In genomic region chr5:76957954-76958353, GRCm38 (mm10) we compare ENCODE assay signal across 13 mouse cellular contexts. TPM values are rescaled to one million over a fixed set of nuclear protein-coding genes. Genes with fewer than 3 reads are reported as not detected.
DNase-seq lines count a peak whose midpoint lies in the region; ATAC-seq and TF ChIP-seq lines count a peak whose summit lies in the region.
"Had no signal": no experiment of that assay in that cellular context is flagged by ENCODE, and none has a peak within 500 bp of the region (broad histone marks: within the 10 kb centered on the region; RNA-seq: fewer than 3 reads in every experiment).

No protein-coding gene starts in this region.

- H3K79me2 ChIP-seq in MEL (ENCODE audit: control insufficient read depth, insufficient read depth, low read length, poor library complexity), result peaks cover 17% of the 10 kb centered on the region

- peak; percentile 71 for ATAC-seq in CD4-positive, CD25-positive, alpha-beta regulatory T cell, adult 4 months
- ATAC-seq in megakaryocyte progenitor cell, adult 5-6 weeks (replicated peaks; ENCODE audit: poor library complexity), result peak; percentile 77
- ATAC-seq: liver, embryonic 12.5 days had no signal

- peak; percentile 62 for TF ChIP-seq CTCF in layer of hippocampus, adult 2 months (conservative IDR thresholded peaks at IDR 0.05)
- peak in 2 of 3 experiments; percentile 10 to 40; a peak in 2 of 6 replicates for TF ChIP-seq CTCF in MEL (IDR thresholded peaks at IDR 0.05 in 2 of 3, conservative IDR thresholded peaks at IDR 0.05 in 1 of 3; ENCODE audit: control insufficient read depth in 1 of 3, insufficient read depth in 1 of 3, low read depth in 2 of 3, low read length in 3 of 3, poor library complexity in 1 of 3, severe bottlenecking in 1 of 3)

- H3K36me3 ChIP-seq in MEL (ENCODE audit: control insufficient read depth in 1 of 2, insufficient read depth in 2 of 2, low read length in 2 of 2), result peaks cover 30% of the 10 kb centered on the region in 2 experiments

- no peak overlapping the region for H3K27ac ChIP-seq in layer of hippocampus, adult 2 months
- no peak overlapping the region for H3K27ac ChIP-seq in MEL (ENCODE audit: control insufficient read depth, low read depth, low read length)
- H3K27ac ChIP-seq: embryonic facial prominence, embryonic 13.5 days; liver, embryonic 12.5 days had no signal

- DNase-seq in layer of hippocampus, adult 2 months (ENCODE audit: low spot score in 2 of 2), result no peak
- no peak for DNase-seq in layer of hippocampus, postnatal 14 days (ENCODE audit: low spot score in 2 of 2)
- peak; percentile 60 for DNase-seq in MEL (ENCODE audit: low read depth, low spot score)
- DNase-seq in adipocyte (ENCODE audit: low spot score), result no peak
- no peak for DNase-seq in T-cell, adult 2 months (ENCODE audit: low spot score)

- TF ChIP-seq EP300 in MEL (IDR thresholded peaks at IDR 0.05; ENCODE audit: low read depth in 1 of 2, low read length in 2 of 2), result no peak

- no peak overlapping the region for H3K9ac ChIP-seq in MEL (ENCODE audit: control insufficient read depth, low read depth, low read length, poor library complexity, severe bottlenecking)
- H3K9ac ChIP-seq: embryonic facial prominence, embryonic 13.5 days; liver, embryonic 12.5 days had no signal

- no peak for TF ChIP-seq RAD21 in MEL (IDR thresholded peaks at IDR 0.05; ENCODE audit: low read depth, low read length)

- TF ChIP-seq POLR2A in MEL (IDR thresholded peaks at IDR 0.05; ENCODE audit: control insufficient read depth in 1 of 2, insufficient read depth in 1 of 2, low read depth in 1 of 2, low read length in 2 of 2, poor library complexity in 1 of 2), result no peak

- no peaks in the 10 kb centered on the region for H3K9me3 ChIP-seq in MEL (replicated peaks; ENCODE audit: insufficient read depth, low read length)
- H3K9me3 ChIP-seq: embryonic facial prominence, embryonic 13.5 days; liver, embryonic 12.5 days had no signal

- H3K27me3 ChIP-seq in MEL (ENCODE audit: control insufficient read depth in 1 of 2, insufficient read depth in 2 of 2, low read length in 2 of 2), result no peaks in the 10 kb centered on the region
- H3K27me3 ChIP-seq: embryonic facial prominence, embryonic 13.5 days; liver, embryonic 12.5 days had no signal

- no peak overlapping the region for H3K4me3 ChIP-seq in layer of hippocampus, adult 2 months
- H3K4me3 ChIP-seq in MEL (ENCODE audit: control insufficient read depth in 1 of 2, insufficient read depth in 1 of 2, low read depth in 2 of 2, low read length in 2 of 2), result no peak overlapping the region
- H3K4me3 ChIP-seq: embryonic facial prominence, embryonic 13.5 days; liver, embryonic 12.5 days had no signal

- peaks cover 11 to 16% of the 10 kb centered on the region in 2 experiments for H3K4me1 ChIP-seq in MEL (ENCODE audit: control insufficient read depth in 1 of 2, insufficient read depth in 2 of 2, low read length in 2 of 2)

TF ChIP-seq in MEL, 35 proteins besides CTCF, POLR2A, EP300 and RAD21:
- TF ChIP-seq MAX (IDR thresholded peaks at IDR 0.05; ENCODE audit: low read length) (no peak), SMC3 (IDR thresholded peaks at IDR 0.05; ENCODE audit: low read depth, low read length) (no peak), BHLHE40 (IDR thresholded peaks at IDR 0.05; ENCODE audit: borderline replicate concordance, low read depth, low read length) (no peak), MXI1 (IDR thresholded peaks at IDR 0.05; ENCODE audit: low read depth, low read length) (no peak)

RNA-seq across cellular contexts. Expression of gene Ppat, which starts 6.6 kb away (rescaled TPM):
- 10 to 100 TPM; 15.7 to 17.8 TPM for total RNA-seq in layer of hippocampus, adult 2 months (2021)
- 10 to 100 TPM; 13.8 to 14.5 TPM for total RNA-seq in layer of hippocampus, postnatal 14 days (2021)
- 10 to 100 TPM; 30.8 to 35.9 TPM for polyA plus RNA-seq in CD4-positive, CD25-positive, alpha-beta regulatory T cell, adult 4 months (2017; shearing (Covaris generic))
- total RNA-seq in MEL (2012; rRNA removed), result 153 and 180 TPM in 2 replicates
- 100 to 1,000 TPM; 103 to 110 TPM for polyA plus RNA-seq in MEL (2012; ENCODE audit: insufficient read depth in 1 of 2, insufficient read length in 2 of 2, low read depth in 1 of 2, low replicate concordance in 2 of 2, missing spikeins in 1 of 2)
- 47.7 and 62.1 TPM in 2 replicates for total RNA-seq in megakaryocyte progenitor cell, adult 5-6 weeks (2015)
- 71.2 and 80.3 TPM in 2 replicates for total RNA-seq in megakaryocyte progenitor cell, adult 5-6 weeks (2017)

RNA-seq across cellular contexts. Expression of gene Paics, which starts 6.8 kb away (rescaled TPM):
- 10 to 100 TPM; 90.4 to 92.5 TPM for total RNA-seq in layer of hippocampus, adult 2 months (2021)
- total RNA-seq in layer of hippocampus, postnatal 14 days (2021), result 10 to 100 TPM; 87.7 to 95.4 TPM
- polyA plus RNA-seq in CD4-positive, CD25-positive, alpha-beta regulatory T cell, adult 4 months (2017; shearing (Covaris generic)), result 100 to 1,000 TPM; 181 to 184 TPM
- 434 TPM in 2 replicates for total RNA-seq in MEL (2012; rRNA removed)
- 100 to 1,000 TPM; 222 to 266 TPM for polyA plus RNA-seq in MEL (2012; ENCODE audit: insufficient read depth in 1 of 2, insufficient read length in 2 of 2, low read depth in 1 of 2, low replicate concordance in 2 of 2, missing spikeins in 1 of 2)
- 393 and 397 TPM in 2 replicates for total RNA-seq in megakaryocyte progenitor cell, adult 5-6 weeks (2015)
- total RNA-seq in megakaryocyte progenitor cell, adult 5-6 weeks (2017), result 381 and 407 TPM in 2 replicates

RNA-seq across cellular contexts. Expression of gene Srp72, which starts 16.5 kb away (rescaled TPM):
- 100 to 1,000 TPM; 104 to 111 TPM for total RNA-seq in layer of hippocampus, adult 2 months (2021)
- total RNA-seq in layer of hippocampus, postnatal 14 days (2021), result 100 to 1,000 TPM; 121 to 128 TPM
- polyA plus RNA-seq in CD4-positive, CD25-positive, alpha-beta regulatory T cell, adult 4 months (2017; shearing (Covaris generic)), result 100 to 1,000 TPM; 134 to 144 TPM
- total RNA-seq in MEL (2012; rRNA removed), result 76.7 and 87.1 TPM in 2 replicates
- polyA plus RNA-seq in MEL (2012; ENCODE audit: insufficient read depth in 1 of 2, insufficient read length in 2 of 2, low read depth in 1 of 2, low replicate concordance in 2 of 2, missing spikeins in 1 of 2), result 100 to 1,000 TPM; 140 to 231 TPM
- total RNA-seq in megakaryocyte progenitor cell, adult 5-6 weeks (2015), result 143 and 160 TPM in 2 replicates
- total RNA-seq in megakaryocyte progenitor cell, adult 5-6 weeks (2017), result 142 and 151 TPM in 2 replicates

RNA-seq across cellular contexts. Expression of gene Arl9, which starts 45.9 kb away (rescaled TPM):
- 1 to 10 TPM in 1 of 2 experiments, not detected in 1; 1.0 TPM for total RNA-seq in layer of hippocampus, adult 2 months (2021)
- total RNA-seq in layer of hippocampus, postnatal 14 days (2021), result not detected
- polyA plus RNA-seq in CD4-positive, CD25-positive, alpha-beta regulatory T cell, adult 4 months (2017; shearing (Covaris generic)), result not detected
- 0.85 and 1.7 TPM in 2 replicates for total RNA-seq in MEL (2012; rRNA removed)
- polyA plus RNA-seq in MEL (2012; ENCODE audit: insufficient read depth in 1 of 2, insufficient read length in 2 of 2, low read depth in 1 of 2, low replicate concordance in 2 of 2, missing spikeins in 1 of 2), result 1 to 10 TPM in 1 of 2 experiments, not detected in 1; 1.6 TPM
- 1.3 and 1.9 TPM in 2 replicates for total RNA-seq in megakaryocyte progenitor cell, adult 5-6 weeks (2015)
- not detected in 2 replicates for total RNA-seq in megakaryocyte progenitor cell, adult 5-6 weeks (2017)
- total RNA-seq: layer of hippocampus, postnatal 10 days had no signal
- polyA plus RNA-seq: embryonic facial prominence, embryonic 13.5 days; frontal cortex, adult 2 months; heart, embryonic 14.5 days; liver, embryonic 12.5 days; neural tube, embryonic 14.5 days had no signal

RNA-seq across cellular contexts. Expression of gene Aasdh, which starts 52.6 kb away (rescaled TPM):
- total RNA-seq in layer of hippocampus, adult 2 months (2021), result 10 to 100 TPM; 27.9 to 28.9 TPM
- total RNA-seq in layer of hippocampus, postnatal 14 days (2021), result 10 to 100 TPM; 20.3 to 25.9 TPM
- 10 to 100 TPM; 17.2 to 24.9 TPM for polyA plus RNA-seq in CD4-positive, CD25-positive, alpha-beta regulatory T cell, adult 4 months (2017; shearing (Covaris generic))
- total RNA-seq in MEL (2012; rRNA removed), result 23.4 and 26.5 TPM in 2 replicates
- 10 to 100 TPM in 1 of 2 experiments, not detected in 1; 20.7 TPM for polyA plus RNA-seq in MEL (2012; ENCODE audit: insufficient read depth in 1 of 2, insufficient read length in 2 of 2, low read depth in 1 of 2, low replicate concordance in 2 of 2, missing spikeins in 1 of 2)
- 17.9 and 20.1 TPM in 2 replicates for total RNA-seq in megakaryocyte progenitor cell, adult 5-6 weeks (2015)
- 27.3 and 35.1 TPM in 2 replicates for total RNA-seq in megakaryocyte progenitor cell, adult 5-6 weeks (2017)
